Mouse (Mus musculus): ENCODE measurements around the gene Klk9.

- TF ChIP-seq POLR2A (IDR thresholded peaks at IDR 0.05; ENCODE audit: low read depth, low read length) (no peak), CTCF (IDR thresholded peaks at IDR 0.05; ENCODE audit: borderline replicate concordance, insufficient read depth, low read length) (no peak)
Observed at GRCm38 (mm10) chr7:43780241-43780640, 11.4 kb upstream of the Klk9 start.
